Mouse (Mus musculus) subcutaneous adipose tissue, adult 2 months (tissue): ENCODE measurements around the gene Ecm1. TPM values are rescaled to one million over a fixed set of nuclear protein-coding genes. Genes with fewer than 3 reads are reported as not detected.

ENCODE experiments used
- polyA plus RNA-seq: library from polyadenylated mRNA; depleted of rRNA; stranded (reverse); fragments of >200 nt; gene quantifications from 2 replicates; pipeline ENCODE4 v1.2.3, GENCODE M21; 2012; ENCODE audit warnings: low replicate concordance; rRNA removed

Ecm1 gene
- polyA plus RNA-seq: 371 and 414 TPM in 2 replicates

DNA sequence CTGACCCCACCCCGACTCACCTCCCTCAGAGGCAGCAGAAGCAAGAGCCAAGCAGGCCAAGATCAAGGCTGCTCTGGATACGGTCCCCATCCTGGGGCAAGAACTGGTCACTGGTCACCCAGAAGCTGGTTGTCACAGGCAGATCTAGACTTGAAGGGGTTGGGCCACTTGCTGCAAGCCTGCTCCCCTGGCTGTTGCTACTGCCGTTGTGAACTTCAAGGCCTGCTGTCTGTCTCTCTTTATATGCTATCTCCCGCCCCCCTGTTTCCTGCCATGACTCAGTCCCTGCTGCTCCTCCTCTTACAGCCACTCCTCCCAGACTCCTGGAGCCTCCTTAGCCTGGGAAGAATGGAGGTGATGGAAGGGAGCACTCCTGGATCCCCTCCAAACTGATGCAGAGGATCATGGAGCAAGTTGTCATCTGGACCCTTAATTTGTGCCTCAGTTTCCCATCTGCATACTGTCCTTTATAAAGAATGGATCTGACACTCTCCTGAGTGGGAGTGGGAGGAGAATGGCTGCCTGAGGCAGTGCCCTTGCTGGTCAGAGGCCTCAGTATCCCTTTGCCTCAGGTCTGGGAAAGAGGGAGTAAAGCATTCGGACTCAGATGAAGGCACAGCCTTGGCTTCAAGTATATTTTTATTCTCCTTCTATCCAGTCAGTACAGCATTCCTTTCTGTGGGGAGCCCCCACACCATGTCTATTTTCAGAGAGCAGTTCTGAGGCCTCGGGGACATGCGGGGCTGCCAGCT is at the start of gene Ecm1:
Ecm1 (minus strand) TSS at position 217 of the 752 bp plus-strand sequence.

DNA sequence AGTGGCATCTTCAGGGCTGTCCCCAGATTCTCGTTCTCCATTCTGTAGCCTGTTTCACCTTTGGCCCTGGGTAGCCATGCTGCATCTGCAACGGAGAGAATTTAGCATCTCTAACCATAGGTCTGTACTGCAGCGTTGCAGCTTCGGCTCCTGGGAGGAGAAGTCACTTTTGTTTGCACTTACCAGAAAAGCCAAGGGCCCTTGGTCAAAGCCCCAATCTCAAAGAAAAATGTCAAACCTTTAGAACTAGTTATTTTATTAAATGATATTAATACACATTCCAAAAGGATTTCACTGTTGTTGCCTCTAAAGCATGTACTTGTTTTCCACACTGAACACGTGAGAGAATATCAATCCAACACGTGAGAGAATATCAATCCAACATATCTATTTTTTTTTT is 20.7 kb upstream of the Ecm1 start, which contains the start of gene Tars2:
Tars2 (minus strand) TSS at position 101 of the 400 bp plus-strand sequence.

GRCm38 (mm10) chr3:95687524-95688421 is 51.6 kb downstream of the Ecm1 start, which contains the start of gene Adamtsl4:
Adamtsl4 (minus strand) TSS chr3:95687917.

Other genes starting within 250 kb of the Ecm1 start
- gene Ctsk, start 240.3 kb downstream of the Ecm1 start, polyA plus RNA-seq: 18.7 and 41.3 TPM in 2 replicates
- gene Ctss, start 212.8 kb downstream of the Ecm1 start, polyA plus RNA-seq: 26.9 and 63.6 TPM in 2 replicates
- not detected in 2 replicates for gene Hormad1, start 179.9 kb downstream of the Ecm1 start, polyA plus RNA-seq
- 8.7 and 12.1 TPM in 2 replicates for gene Golph3l, start 150.6 kb downstream of the Ecm1 start, polyA plus RNA-seq
- 12.2 and 18.1 TPM in 2 replicates for gene Ensa, start 114.6 kb downstream of the Ecm1 start, polyA plus RNA-seq
- gene Mcl1, start 80.8 kb downstream of the Ecm1 start, polyA plus RNA-seq: 33.3 and 71.8 TPM in 2 replicates
- 21.6 and 36.6 TPM in 2 replicates for gene Adamtsl4, start 51.7 kb downstream of the Ecm1 start, polyA plus RNA-seq
- 30.9 and 43.4 TPM in 2 replicates for gene Tars2, start 20.6 kb upstream of the Ecm1 start, polyA plus RNA-seq
- gene Rprd2, start 79.3 kb upstream of the Ecm1 start, polyA plus RNA-seq: 13.0 and 20.9 TPM in 2 replicates
- gene Prpf3, start 116.3 kb upstream of the Ecm1 start, polyA plus RNA-seq: 11.2 and 18.3 TPM in 2 replicates
- 99.3 and 137 TPM in 2 replicates for gene Mrps21, start 131.9 kb upstream of the Ecm1 start, polyA plus RNA-seq
- gene Ciart, start 142.7 kb upstream of the Ecm1 start, polyA plus RNA-seq: 3.8 and 5.0 TPM in 2 replicates
- 14.4 and 27.4 TPM in 2 replicates for gene BC028528, start 152.4 kb upstream of the Ecm1 start, polyA plus RNA-seq
- 111 and 138 TPM in 2 replicates for gene Aph1a, start 154.4 kb upstream of the Ecm1 start, polyA plus RNA-seq
- 0.75 and 2.7 TPM in 2 replicates for gene Car14, start 165.1 kb upstream of the Ecm1 start, polyA plus RNA-seq
- gene Anp32e, start 189.7 kb upstream of the Ecm1 start, polyA plus RNA-seq: 9.5 and 23.5 TPM in 2 replicates